8 mouse cellular contexts compared by ENCODE assay signal in the genomic region with DNA sequence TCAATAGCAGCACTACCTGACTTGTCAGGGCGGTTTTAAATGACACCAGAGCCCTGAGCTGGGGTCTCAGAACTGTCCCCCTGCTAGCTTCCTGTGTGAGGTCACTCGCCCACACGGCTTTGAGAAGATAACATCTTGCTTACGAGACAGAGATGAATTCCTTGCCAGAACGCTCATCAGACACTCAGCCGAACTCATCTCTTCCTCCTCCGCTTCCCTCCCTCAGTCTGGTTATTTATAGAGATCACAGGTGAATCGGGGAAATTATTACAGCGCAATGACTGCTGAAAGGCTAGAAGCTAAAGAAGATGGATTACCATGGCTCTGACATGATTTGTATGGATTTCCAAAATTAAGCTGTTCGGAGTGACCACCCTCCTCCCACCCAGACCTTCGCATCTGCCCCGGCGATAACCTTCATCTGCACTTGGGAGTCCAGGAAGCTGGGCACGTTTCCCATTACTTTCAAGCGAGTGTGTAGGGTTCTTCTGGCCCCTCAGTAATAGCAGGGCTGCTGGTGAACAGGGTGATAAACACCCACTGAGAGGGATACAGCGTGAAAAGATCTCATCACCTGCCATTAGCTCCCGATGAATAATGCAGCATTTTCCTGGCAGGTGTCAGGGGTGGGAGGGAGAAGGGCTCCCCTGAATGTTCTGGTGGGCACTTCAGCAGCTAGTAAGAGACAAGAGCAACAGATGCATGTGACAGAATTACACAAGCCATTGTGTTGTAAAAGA.
DNase-seq lines count a peak whose midpoint lies in the region; ATAC-seq lines count a peak whose summit lies in the region.

No protein-coding gene starts in this region.

- H3K27me3 ChIP-seq in midbrain, embryonic 13.5 days, result no peaks in the 10 kb centered on the region
- no peaks in the 10 kb centered on the region for H3K27me3 ChIP-seq in midbrain, embryonic 11.5 days (ENCODE audit: control insufficient read depth, insufficient read depth, low read length)

- no peaks in the 10 kb centered on the region for H3K9me3 ChIP-seq in midbrain, embryonic 13.5 days
- H3K9me3 ChIP-seq in midbrain, embryonic 11.5 days (ENCODE audit: control insufficient read depth, low read length), result no peaks in the 10 kb centered on the region

- peak overlapping the region; percentile 12; the same call in 1 of the 2 replicates for H3K9ac ChIP-seq in midbrain, embryonic 13.5 days (replicated peaks)
- H3K9ac ChIP-seq in midbrain, embryonic 11.5 days (ENCODE audit: low read length), result no peak overlapping the region

- H3K4me1 ChIP-seq in midbrain, embryonic 13.5 days (replicated peaks), result peaks cover 12% of the 10 kb centered on the region
- peaks cover 6% of the 10 kb centered on the region; the same call in 1 of the 2 replicates for H3K4me1 ChIP-seq in midbrain, embryonic 11.5 days (ENCODE audit: control insufficient read depth, insufficient read depth, low read length)

- H3K27ac ChIP-seq in midbrain, embryonic 13.5 days, result 0 out of 2 replicates have a peak overlapping the region, but pooled peaks have one; percentile 20
- H3K27ac ChIP-seq in midbrain, embryonic 11.5 days (ENCODE audit: low read depth, low read length), result no peak overlapping the region

- ATAC-seq in midbrain, embryonic 13.5 days, result peak; percentile 80
- no peak for ATAC-seq in midbrain, embryonic 11.5 days (ENCODE audit: low FRiP score)

- 40% methylated on average over 17 of the region's 17 CpGs for WGBS in midbrain, embryonic 13.5 days
- WGBS in midbrain, embryonic 11.5 days, result 56% methylated on average over 17 of the region's 17 CpGs

- 0 out of 2 replicates have a peak overlapping the region, but pooled peaks have one; percentile 7 for H3K4me3 ChIP-seq in midbrain, embryonic 13.5 days (replicated peaks)
- no peak overlapping the region for H3K4me3 ChIP-seq in midbrain, embryonic 11.5 days (ENCODE audit: low read depth, low read length)

- no peaks in the 10 kb centered on the region for H3K36me3 ChIP-seq in midbrain, embryonic 13.5 days
- H3K36me3 ChIP-seq in midbrain, embryonic 11.5 days (ENCODE audit: control insufficient read depth, insufficient read depth, low read length), result no peaks in the 10 kb centered on the region

- DNase-seq in cerebellum, postnatal 25 days, result peak; percentile 7 to 11
- no peak for DNase-seq in cerebellum, adult 11 months
- DNase-seq in midbrain, embryonic 11.5 days (ENCODE audit: low spot score, missing footprints), result no peak
- peak; percentile 15 for DNase-seq in induced T-regulatory cell, adult 2 months (ENCODE audit: low read depth)
- DNase-seq in right cerebral cortex, postnatal 10 days (ENCODE audit: low spot score in 2 of 2), result peak; percentile 27 to 32
- DNase-seq in adrenal gland, postnatal 36 days, result no peak
- DNase-seq in urinary bladder, postnatal 4 days (ENCODE audit: low spot score in 2 of 2), result no peak

- H3K4me2 ChIP-seq in midbrain, embryonic 13.5 days (replicated peaks), result peak overlapping the region; percentile 32
- no peak overlapping the region for H3K4me2 ChIP-seq in midbrain, embryonic 11.5 days

Comparison
In these comparisons a context has a peak if more than half of its experiments do, and no peak if none do; other contexts are left out.
1. DNase-seq: peak in cerebellum, postnatal 25 days (2 of 2), induced T-regulatory cell, adult 2 months (single experiment) and right cerebral cortex, postnatal 10 days (2 of 2); none in cerebellum, adult 11 months (single experiment), midbrain, embryonic 11.5 days (single experiment), adrenal gland, postnatal 36 days (0 of 2) and urinary bladder, postnatal 4 days (0 of 2).